Mouse (Mus musculus) erythroblast, embryonic 14.5 days (primary cell): ENCODE results near the gene Adam12. TPM values are rescaled to one million over a fixed set of nuclear protein-coding genes. Genes with fewer than 3 reads are reported as not detected.

ENCODE experiments used
- H3K27me3 ChIP-seq: 2 replicates; pipeline ENCODE4 v1.6.1; 2012; ENCODE audit warnings: inconsistent platforms; ENCODE audit not compliant: control insufficient read depth
- H3K36me3 ChIP-seq: 2 replicates; pipeline ENCODE4 v1.6.1; 2012; ENCODE audit warnings: mild to moderate bottlenecking, inconsistent platforms; ENCODE audit not compliant: control insufficient read depth
- H3K4me1 ChIP-seq: 2 replicates; pipeline ENCODE4 v1.6.1; 2012; ENCODE audit warnings: inconsistent platforms; ENCODE audit not compliant: control insufficient read depth
- H3K4me3 ChIP-seq: replicated peaks from 2 replicates; pipeline ENCODE3; 2012; ENCODE audit warnings: moderate library complexity, mild to moderate bottlenecking, inconsistent platforms
- H3K9me3 ChIP-seq: 2 replicates; pipeline ENCODE4 v1.6.1; 2012; ENCODE audit warnings: low read length, inconsistent platforms, mixed read lengths; ENCODE audit not compliant: control insufficient read depth
- GATA1 ChIP-seq: IDR thresholded peaks from 2 replicates; pipeline ENCODE4 v1.6.1; 2012; ENCODE audit warnings: low read length, inconsistent platforms, mixed read lengths
- TAL1 ChIP-seq: IDR thresholded peaks from 3 replicates; pipeline ENCODE4 v1.6.1; 2012; ENCODE audit warnings: low read length, inconsistent platforms, mixed read lengths
- polyA plus RNA-seq: library from polyadenylated mRNA; stranded (reverse); fragments of >175 nt; gene quantifications from 2 replicates; pipeline ENCODE4 v1.2.3, GENCODE M21; 2012

Gene Adam12
- polyA plus RNA-seq, 1 experiment, result 0.01 TPM

DNA sequence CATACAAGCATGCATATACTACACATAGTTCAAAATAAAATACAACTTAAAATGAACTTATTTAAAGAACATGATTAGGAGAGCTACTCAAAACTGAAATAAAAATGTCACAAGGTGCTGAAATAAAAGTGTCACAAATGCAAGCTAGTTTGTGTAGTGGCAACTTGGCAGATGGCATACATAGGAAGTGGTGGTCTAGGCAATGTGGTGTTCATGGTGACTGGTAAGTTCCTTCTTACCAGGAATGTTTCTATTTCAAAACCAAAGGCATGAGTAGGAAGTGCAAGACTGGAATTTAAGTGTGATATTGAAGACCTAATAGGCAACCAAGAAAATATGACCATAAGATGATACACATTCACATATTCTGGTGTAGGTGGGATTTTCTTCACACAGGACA is 189.3 kb downstream of the Adam12 start:
- H3K27me3 ChIP-seq, result no peaks in the 10 kb centered on the region
- H3K4me3 ChIP-seq, result no peak overlapping the region
- H3K9me3 ChIP-seq, result no peaks in the 10 kb centered on the region
- TF ChIP-seq GATA1 (no peak), TAL1 (no peak)
- no peaks in the 10 kb centered on the region for H3K4me1 ChIP-seq
- no peaks in the 10 kb centered on the region for H3K36me3 ChIP-seq

DNA sequence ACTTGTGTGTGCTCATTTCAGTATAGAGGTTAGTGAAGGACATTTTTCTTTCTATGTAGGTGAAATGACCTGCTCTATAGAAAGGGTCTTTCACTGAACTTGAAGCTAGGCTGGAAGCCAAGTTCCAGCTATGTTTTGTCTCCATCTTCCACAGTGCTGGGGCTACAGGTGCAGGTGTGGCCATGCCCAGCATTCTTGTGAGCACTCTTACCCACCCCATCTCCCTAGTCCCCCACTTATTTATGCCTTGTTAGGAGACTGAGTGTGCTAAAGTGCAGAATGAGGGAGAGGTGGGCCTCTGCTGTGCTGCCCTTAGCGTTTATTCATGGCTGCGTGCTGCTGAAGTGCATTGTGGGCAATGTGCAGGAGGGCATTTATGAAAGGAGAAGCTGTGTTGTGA is 198.0 kb downstream of the Adam12 start:
- no peaks in the 10 kb centered on the region for H3K4me1 ChIP-seq
- H3K36me3 ChIP-seq, result no peaks in the 10 kb centered on the region
- no peak for TF ChIP-seq GATA1
- TF ChIP-seq TAL1, result no peak
- no peak overlapping the region for H3K4me3 ChIP-seq
- H3K27me3 ChIP-seq, result no peaks in the 10 kb centered on the region
- no peaks in the 10 kb centered on the region; the same call in 1 of the 2 replicates for H3K9me3 ChIP-seq

DNA sequence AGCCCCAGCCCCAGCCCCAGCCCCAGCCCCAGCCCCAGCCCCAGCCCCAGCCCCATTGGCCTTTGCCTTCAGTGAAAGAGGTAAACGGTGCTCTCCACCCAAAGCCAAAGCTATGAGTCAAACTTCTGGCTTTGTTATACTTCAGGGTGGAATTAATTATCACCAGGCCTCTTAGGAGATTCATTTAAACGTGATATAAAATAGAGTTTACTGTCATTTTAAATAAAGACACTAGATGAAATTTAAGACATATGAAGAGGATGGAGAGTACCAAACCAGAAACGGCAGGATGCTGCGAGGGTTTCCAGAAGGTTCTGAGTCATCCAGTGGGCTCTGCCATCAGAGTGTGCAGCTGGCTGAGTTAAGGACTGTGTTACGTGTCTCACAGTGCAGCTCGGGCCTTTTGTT is 199.0 kb downstream of the Adam12 start:
- TF ChIP-seq TAL1, result no peak
- no peak for TF ChIP-seq GATA1
- no peaks in the 10 kb centered on the region for H3K36me3 ChIP-seq
- H3K27me3 ChIP-seq, result no peaks in the 10 kb centered on the region
- H3K4me1 ChIP-seq, result no peaks in the 10 kb centered on the region
- no peak overlapping the region for H3K4me3 ChIP-seq
- H3K9me3 ChIP-seq, result no peaks in the 10 kb centered on the region; the same call in 1 of the 2 replicates

DNA sequence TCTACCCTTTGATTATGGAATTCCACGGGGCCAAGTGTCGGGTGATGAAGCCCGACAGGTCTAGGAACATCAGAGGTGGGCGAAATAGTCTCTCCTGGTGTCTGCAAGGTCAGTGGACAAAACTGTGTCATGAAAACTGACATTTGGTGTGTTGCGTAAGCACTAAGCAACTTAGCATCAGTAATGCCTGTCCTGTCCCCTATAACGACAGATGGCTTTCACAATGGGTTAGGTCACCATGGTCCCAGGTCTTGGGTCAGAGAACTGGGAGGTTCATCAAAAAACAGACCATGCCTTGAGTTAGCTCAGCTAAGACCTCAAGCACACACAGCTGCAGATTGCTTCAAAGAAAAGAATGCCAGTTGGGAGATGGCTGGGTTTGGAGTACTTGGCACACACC is 200.2 kb downstream of the Adam12 start:
- H3K4me3 ChIP-seq, result no peak overlapping the region
- no peaks in the 10 kb centered on the region; the same call in 1 of the 2 replicates for H3K9me3 ChIP-seq
- H3K27me3 ChIP-seq, result no peaks in the 10 kb centered on the region
- TF ChIP-seq TAL1 (no peak), GATA1 (no peak)
- no peaks in the 10 kb centered on the region for H3K4me1 ChIP-seq
- H3K36me3 ChIP-seq, result no peaks in the 10 kb centered on the region

DNA sequence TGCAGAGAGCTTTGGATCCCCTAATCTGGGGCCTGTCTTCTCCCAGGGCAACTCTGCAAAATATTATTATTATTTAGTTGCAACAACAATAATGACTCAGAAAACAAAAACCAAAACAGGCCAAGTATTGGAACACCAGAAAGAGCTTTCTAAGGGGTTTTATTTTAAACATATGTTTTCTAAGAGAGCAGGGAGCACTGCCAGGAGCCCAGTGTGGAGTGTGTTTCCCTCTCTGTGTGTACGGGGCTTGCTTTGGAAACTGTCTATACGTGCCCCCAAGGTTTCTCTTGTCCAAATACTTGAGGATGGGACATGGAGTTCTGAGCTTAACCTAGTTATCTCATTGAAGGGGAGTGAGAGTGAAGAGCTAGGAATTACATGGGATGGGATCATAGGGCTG is 200.7 kb downstream of the Adam12 start:
- Histone ChIP-seq H3K4me1 (no peaks in the 10 kb centered on the region), H3K9me3 (no peaks in the 10 kb centered on the region), H3K27me3 (no peaks in the 10 kb centered on the region), H3K4me3 (no peak overlapping the region), H3K36me3 (no peaks in the 10 kb centered on the region)
- TF ChIP-seq TAL1, result no peak
- TF ChIP-seq GATA1, result no peak

DNA sequence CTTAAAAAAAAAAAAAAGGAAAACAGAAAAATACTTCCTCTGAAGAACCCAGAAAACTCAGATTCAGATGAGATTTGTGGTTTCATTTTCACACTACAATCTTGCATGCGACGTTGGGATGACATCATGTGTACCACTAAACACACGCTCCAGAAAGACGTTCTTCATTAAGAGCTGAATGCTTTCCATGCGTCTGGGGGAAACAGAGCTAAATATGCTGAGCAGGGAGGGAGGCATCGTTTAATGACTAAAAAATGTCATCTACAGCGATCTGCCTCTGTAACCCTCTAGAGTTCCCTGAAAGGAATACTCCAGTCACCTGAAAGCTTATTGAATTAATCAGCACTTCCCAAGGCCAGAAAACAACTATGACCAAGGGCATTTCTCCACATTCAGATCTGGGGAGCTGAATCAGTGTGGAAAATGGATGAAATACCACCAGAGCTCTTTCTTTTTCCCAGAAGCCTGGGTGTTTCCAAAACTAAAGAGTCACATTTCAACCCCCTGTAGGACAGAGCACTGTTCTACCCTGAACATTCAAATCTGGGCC is 203.6 kb downstream of the Adam12 start:
- no peaks in the 10 kb centered on the region for H3K36me3 ChIP-seq
- H3K4me1 ChIP-seq, result no peaks in the 10 kb centered on the region
- no peak overlapping the region for H3K4me3 ChIP-seq
- no peaks in the 10 kb centered on the region for H3K27me3 ChIP-seq
- no peaks in the 10 kb centered on the region for H3K9me3 ChIP-seq
- TF ChIP-seq TAL1 (no peak), GATA1 (no peak)

DNA sequence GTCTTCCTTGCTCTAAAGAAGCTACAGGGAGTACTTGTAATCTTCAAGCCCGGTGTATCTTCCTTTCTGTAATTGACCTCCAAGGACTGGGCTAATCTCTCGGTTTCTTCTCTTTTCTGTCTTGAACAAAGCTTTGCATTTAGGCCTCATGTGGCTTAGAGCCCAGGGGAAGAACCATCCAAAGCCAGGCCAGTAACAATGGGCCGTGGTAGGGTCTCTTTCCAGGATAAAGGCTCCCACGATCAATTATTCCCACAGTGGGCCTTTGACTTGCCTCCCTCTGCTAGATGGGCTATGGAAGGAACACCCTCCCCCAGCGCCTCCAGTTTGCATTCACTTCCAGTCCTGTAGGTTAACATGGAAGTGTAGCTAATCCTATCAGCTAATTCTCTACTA is 204.9 kb downstream of the Adam12 start:
- no peaks in the 10 kb centered on the region for H3K27me3 ChIP-seq
- H3K9me3 ChIP-seq, result no peaks in the 10 kb centered on the region
- no peak overlapping the region for H3K4me3 ChIP-seq
- no peaks in the 10 kb centered on the region for H3K36me3 ChIP-seq
- TF ChIP-seq GATA1 (no peak), TAL1 (no peak)
- no peaks in the 10 kb centered on the region for H3K4me1 ChIP-seq

DNA sequence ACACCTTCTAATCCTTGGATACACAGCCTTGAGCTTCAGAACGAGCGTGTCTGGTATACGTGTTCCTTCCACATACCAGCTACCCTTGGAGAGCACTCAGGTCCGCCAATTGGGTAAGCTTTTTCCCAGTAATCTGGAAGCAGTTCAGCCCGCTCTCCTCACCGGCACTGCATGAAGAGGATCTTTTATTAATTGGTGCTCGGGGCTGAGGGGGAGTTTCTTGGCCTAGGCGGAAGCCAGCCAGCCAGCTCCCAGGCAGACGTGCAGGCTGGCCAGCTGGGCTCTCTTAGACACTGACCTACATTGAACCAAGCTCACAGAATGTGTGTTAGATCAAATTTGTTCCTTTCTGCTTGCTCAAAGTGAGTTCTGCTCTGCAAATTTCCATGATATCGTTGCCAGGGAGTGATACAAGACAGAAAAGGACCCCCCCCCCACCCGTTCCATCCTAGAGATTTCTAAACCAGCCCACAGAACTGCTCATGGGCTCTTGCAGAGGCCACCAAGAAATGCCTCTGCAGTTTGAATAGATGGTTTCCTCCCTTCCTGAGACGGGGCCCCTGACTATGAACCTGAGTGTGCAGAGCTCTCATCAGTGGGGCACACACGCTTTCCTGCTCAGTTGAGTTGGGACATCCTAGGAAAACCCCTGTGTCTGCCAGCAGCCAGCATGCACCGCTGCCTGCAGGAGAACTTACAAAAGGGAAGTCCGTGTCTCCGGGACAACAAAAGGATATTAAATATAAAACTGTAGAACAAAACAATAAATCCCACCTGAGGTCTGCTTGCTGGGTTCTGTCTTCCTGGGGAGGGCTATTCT is 205.5 kb downstream of the Adam12 start:
- H3K27me3 ChIP-seq, result no peaks in the 10 kb centered on the region
- H3K9me3 ChIP-seq, result no peaks in the 10 kb centered on the region
- no peaks in the 10 kb centered on the region for H3K36me3 ChIP-seq
- TF ChIP-seq TAL1 (no peak), GATA1 (no peak)
- no peak overlapping the region for H3K4me3 ChIP-seq
- H3K4me1 ChIP-seq, result no peaks in the 10 kb centered on the region

DNA sequence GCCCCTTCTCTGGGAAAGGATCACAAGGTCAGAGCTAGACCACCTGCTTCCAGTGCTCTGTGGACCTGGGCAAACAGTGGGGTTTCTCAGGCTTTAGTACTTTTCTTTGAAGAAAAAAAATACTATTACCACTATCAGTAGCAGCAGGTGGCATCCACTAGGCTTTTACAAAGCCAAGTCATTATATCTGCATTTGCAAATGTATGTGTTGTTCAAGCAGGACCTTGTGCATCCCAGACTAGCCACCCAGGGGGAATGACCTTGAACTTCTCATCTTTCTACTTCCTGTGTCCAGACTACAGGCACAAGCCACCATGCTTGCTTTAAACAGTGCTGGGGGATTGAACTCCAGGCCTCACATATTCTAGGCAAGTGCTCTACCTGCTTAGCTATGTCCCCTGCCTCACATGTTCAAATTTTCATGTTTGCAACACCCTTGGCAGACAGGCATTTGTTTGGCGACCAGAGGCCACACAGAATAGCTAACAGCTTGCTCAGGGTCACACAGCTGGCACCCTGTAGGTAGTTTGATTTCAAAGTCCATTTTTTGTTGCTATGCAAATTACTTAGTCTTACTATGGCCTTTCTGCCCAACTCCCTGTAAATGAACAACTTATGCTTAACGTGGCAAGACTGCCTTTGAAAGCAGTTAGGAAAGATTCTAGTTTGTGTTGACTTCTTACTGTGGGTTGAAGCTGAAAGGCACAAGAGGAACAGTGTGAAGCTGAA is 209.6 kb downstream of the Adam12 start:
- Histone ChIP-seq H3K4me1 (no peaks in the 10 kb centered on the region), H3K27me3 (no peaks in the 10 kb centered on the region), H3K4me3 (no peak overlapping the region), H3K36me3 (no peaks in the 10 kb centered on the region), H3K9me3 (no peaks in the 10 kb centered on the region)
- TF ChIP-seq TAL1 (no peak), GATA1 (no peak)
